Mouse (Mus musculus) mouse embryonic stem cell (cell line): ENCODE data around the gene Gm17416.

Experiments
- in situ Hi-C, 2 experiments: fragments of 300-500 bp; cut with MboI; formaldehyde crosslinking; loops; 1 replicate in 1 of 2; 3 replicates in 1 of 2; pipeline ENCODE4 v1.14.3; 2019 to 2020; ENCODE audit warnings: low sequenced_read_pairs in 2 of 2, low pct_unique_long_range_greater_than_20kb in 1 of 2, mixed read lengths in 1 of 2; ENCODE audit not compliant: unreplicated experiment in 1 of 2

Gene Gm17416

DNA sequence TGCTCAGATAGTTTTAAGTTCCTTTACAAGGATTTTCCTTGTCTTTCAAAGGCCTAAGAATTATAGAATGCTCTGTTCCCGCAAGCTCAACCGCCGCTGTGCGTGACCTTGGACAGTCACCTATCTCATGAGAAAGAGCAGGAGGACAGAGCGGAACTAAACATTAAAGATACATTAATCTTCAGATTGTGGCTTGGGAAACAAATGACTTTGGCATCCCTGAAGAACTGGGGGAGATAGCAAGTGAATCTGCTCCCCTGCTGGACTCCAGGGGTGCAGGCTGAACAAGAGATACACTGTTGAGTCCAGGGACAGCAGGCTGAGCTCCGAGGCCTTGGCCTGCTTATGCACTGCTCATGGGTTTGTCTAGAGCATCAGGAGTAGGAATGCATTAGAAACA lies 30.9 kb downstream of the Gm17416 start:
- in situ Hi-C loops, result no loop called here

GRCm38 (mm10) chr2:152601275-152601960 lies 32.3 kb downstream of the Gm17416 start:
- in situ Hi-C loops, result no loop called here

DNA sequence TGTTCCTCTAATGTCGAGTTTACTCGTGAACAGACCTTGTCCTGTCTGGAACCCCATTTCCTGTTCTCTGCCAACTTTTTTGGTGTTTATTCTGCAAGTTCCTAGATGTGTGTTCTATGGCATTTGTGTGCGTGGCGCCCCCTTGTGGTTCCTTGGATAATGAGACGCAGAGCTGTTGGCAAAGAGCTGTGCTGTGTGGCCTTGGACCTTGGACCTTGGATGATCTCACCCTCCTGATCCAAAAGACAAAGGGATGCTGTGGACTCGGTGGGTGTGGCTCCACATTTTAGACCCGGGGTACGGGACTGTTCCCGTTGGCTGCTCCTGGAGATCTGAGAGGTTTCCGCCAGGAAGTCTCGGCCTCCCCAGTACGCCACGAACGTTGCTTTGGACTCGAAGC lies 34.9 kb downstream of the Gm17416 start, which contains the start of gene Defb36:
Gene Defb36 (plus strand): TSS at position 271 of the 400 bp plus-strand sequence.
- in situ Hi-C loops, result no loop called here

DNA sequence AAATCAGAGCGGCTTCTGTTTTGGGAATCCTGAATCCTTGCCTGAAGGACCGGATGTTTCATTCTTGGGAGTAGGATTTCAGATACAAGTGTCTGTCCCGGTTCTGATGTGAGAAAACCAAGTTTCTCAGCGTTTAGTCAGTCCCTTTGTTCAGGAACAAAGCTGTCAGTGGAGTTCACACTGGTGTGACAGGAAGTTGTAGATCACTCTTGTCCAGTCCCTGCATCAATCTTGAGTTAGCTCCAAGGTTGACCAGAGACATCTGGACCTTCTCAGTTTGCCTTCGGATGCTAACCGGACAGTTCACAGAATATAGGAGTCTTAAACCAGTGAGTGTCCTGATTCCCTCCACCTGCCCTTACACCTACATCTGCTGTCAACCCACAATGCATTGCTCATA lies 38.6 kb downstream of the Gm17416 start:
- in situ Hi-C loops, result no loop called here

DNA sequence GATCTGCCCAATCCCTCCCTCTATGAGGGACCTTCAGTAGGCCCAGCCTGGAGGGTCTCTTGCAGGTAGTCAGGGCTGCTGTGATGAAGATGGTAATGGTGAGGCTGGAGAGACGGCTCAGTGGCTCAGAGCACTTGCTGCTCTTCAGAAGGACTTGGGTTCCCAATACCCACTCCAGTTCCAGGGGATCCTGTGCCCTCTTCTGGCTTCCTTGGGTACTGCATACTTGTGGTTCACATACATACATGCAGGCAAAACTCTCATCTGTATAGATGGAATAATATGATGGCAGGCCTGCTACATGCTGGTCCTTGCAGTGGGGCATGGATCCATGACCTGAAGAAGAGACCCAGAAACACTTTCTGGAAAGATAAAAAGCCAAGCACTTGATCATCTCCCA lies 39.6 kb downstream of the Gm17416 start:
- in situ Hi-C loops, result no loop called here

GRCm38 (mm10) chr2:152612193-152612592 lies 43.1 kb downstream of the Gm17416 start:
- in situ Hi-C loops, result loop anchor here in 1 of 2 experiments (5.0 kb wide), 1 partner anchor 220 kb away; the partner anchor contains the start of gene Bcl2l1

GRCm38 (mm10) chr2:152615563-152615962 lies 46.4 kb downstream of the Gm17416 start:
- in situ Hi-C loops, result loop anchor here in 1 of 2 experiments (5.0 kb wide), 1 partner anchor 42 kb away; no protein-coding TSS in a partner anchor

GRCm38 (mm10) chr2:152616470-152616869 lies 47.3 kb downstream of the Gm17416 start:
- in situ Hi-C loops, result loop anchor here in 1 of 2 experiments (5.0 kb wide), 1 partner anchor 41 kb away; no protein-coding TSS in a partner anchor

- in situ Hi-C loops, result loop anchor here in 1 of 2 experiments (5.0 kb wide), 1 partner anchor 40 kb away; no protein-coding TSS in a partner anchor
Measured at GRCm38 (mm10) chr2:152617374-152617773, 48.2 kb downstream of the Gm17416 start.
